Mouse (Mus musculus): ENCODE measurements around the gene Abhd8. TPM values are rescaled to one million over a fixed set of nuclear protein-coding genes. Genes with fewer than 3 reads are reported as not detected.

Gene Abhd8
- total and polyA plus RNA-seq, 2 experiments from 2014 or later, result 168 to 210 TPM

- peaks cover 6% of the 10 kb centered on the region; the same call in 1 of the 2 replicates for H3K4me1 ChIP-seq (ENCODE audit: insufficient read depth)
- no peaks in the 10 kb centered on the region for H3K9me3 ChIP-seq (ENCODE audit: low read length)
- no peak overlapping the region for H3K4me3 ChIP-seq (ENCODE audit: low read depth, low read length)
- H3K36me3 ChIP-seq (ENCODE audit: insufficient read depth), result peaks cover 3% of the 10 kb centered on the region; the same call in 1 of the 2 replicates
- ATAC-seq (no peak), DNase-seq (no peak)
- no peak overlapping the region for H3K4me2 ChIP-seq (ENCODE audit: low read depth)
- TF ChIP-seq CTCF (IDR thresholded peaks at IDR 0.05; ENCODE audit: low read depth), result no peak
- WGBS, result 95% methylated on average over 14 of the region's 14 CpGs
- no peaks in the 10 kb centered on the region for H3K27me3 ChIP-seq (ENCODE audit: insufficient read depth, low read length)
- no peak overlapping the region for H3K9ac ChIP-seq
- H3K27ac ChIP-seq (ENCODE audit: low read depth, low read length), result no peak overlapping the region
Observed at GRCm38 (mm10) chr8:71407441-71407840, 56.0 kb downstream of the Abhd8 start.

Other genes with a start within 250 kb of the Abhd8 start
- 31.4 and 35.2 TPM in 2 replicates for gene Myo9b, start 190.9 kb downstream of the Abhd8 start, total RNA-seq (2014; rRNA removed)
- gene Myo9b, start 190.9 kb downstream of the Abhd8 start, polyA plus RNA-seq (2015; fragmentation: Nextera tagmentation; extraction: Ambion mirVana), result 5.7 and 6.5 TPM in 2 replicates
- gene Haus8, start 190.7 kb downstream of the Abhd8 start, total RNA-seq (2014; rRNA removed), result 36.4 and 38.9 TPM in 2 replicates
- gene Haus8, start 190.7 kb downstream of the Abhd8 start, polyA plus RNA-seq (2015; fragmentation: Nextera tagmentation; extraction: Ambion mirVana), result 34.0 and 40.7 TPM in 2 replicates
- 148 and 195 TPM in 2 replicates for gene Use1, start 96.8 kb downstream of the Abhd8 start, total RNA-seq (2014; rRNA removed)
- gene Use1, start 96.8 kb downstream of the Abhd8 start, polyA plus RNA-seq (2015; fragmentation: Nextera tagmentation; extraction: Ambion mirVana), result 124 and 140 TPM in 2 replicates
- gene Ocel1, start 92.4 kb downstream of the Abhd8 start, total RNA-seq (2014; rRNA removed), result 14.3 and 16.2 TPM in 2 replicates
- gene Ocel1, start 92.4 kb downstream of the Abhd8 start, polyA plus RNA-seq (2015; fragmentation: Nextera tagmentation; extraction: Ambion mirVana), result 5.2 and 6.6 TPM in 2 replicates
- gene Nr2f6, start 81.7 kb downstream of the Abhd8 start, total RNA-seq (2014; rRNA removed), result 59.0 and 63.9 TPM in 2 replicates
- 26.0 and 28.9 TPM in 2 replicates for gene Nr2f6, start 81.7 kb downstream of the Abhd8 start, polyA plus RNA-seq (2015; fragmentation: Nextera tagmentation; extraction: Ambion mirVana)
- 3.5 and 5.6 TPM in 2 replicates for gene Ushbp1, start 67.9 kb downstream of the Abhd8 start, total RNA-seq (2014; rRNA removed)
- 4.2 and 4.5 TPM in 2 replicates for gene Ushbp1, start 67.9 kb downstream of the Abhd8 start, polyA plus RNA-seq (2015; fragmentation: Nextera tagmentation; extraction: Ambion mirVana)
- gene Babam1, start 66.8 kb downstream of the Abhd8 start, total RNA-seq (2014; rRNA removed), result 87.2 and 94.0 TPM in 2 replicates
- 98.9 and 107 TPM in 2 replicates for gene Babam1, start 66.8 kb downstream of the Abhd8 start, polyA plus RNA-seq (2015; fragmentation: Nextera tagmentation; extraction: Ambion mirVana)
- 0.81 and 2.8 TPM in 2 replicates for gene Ankle1, start 57.6 kb downstream of the Abhd8 start, total RNA-seq (2014; rRNA removed)
- 0.97 and 2.3 TPM in 2 replicates for gene Ankle1, start 57.6 kb downstream of the Abhd8 start, polyA plus RNA-seq (2015; fragmentation: Nextera tagmentation; extraction: Ambion mirVana)
- gene Mrpl34, start 1.3 kb upstream of the Abhd8 start, total RNA-seq (2014; rRNA removed), result 75.0 and 80.5 TPM in 2 replicates
- gene Mrpl34, start 1.3 kb upstream of the Abhd8 start, polyA plus RNA-seq (2015; fragmentation: Nextera tagmentation; extraction: Ambion mirVana), result 145 and 184 TPM in 2 replicates
- gene Dda1, start 5.5 kb upstream of the Abhd8 start, total RNA-seq (2014; rRNA removed), result 179 and 184 TPM in 2 replicates
- 274 and 283 TPM in 2 replicates for gene Dda1, start 5.5 kb upstream of the Abhd8 start, polyA plus RNA-seq (2015; fragmentation: Nextera tagmentation; extraction: Ambion mirVana)
- gene Ano8, start 22.3 kb upstream of the Abhd8 start, total RNA-seq (2014; rRNA removed), result 76.5 and 82.2 TPM in 2 replicates
- gene Ano8, start 22.3 kb upstream of the Abhd8 start, polyA plus RNA-seq (2015; fragmentation: Nextera tagmentation; extraction: Ambion mirVana), result 5.9 and 7.7 TPM in 2 replicates
- gene Gtpbp3, start 24.4 kb upstream of the Abhd8 start, total RNA-seq (2014; rRNA removed), result 23.6 and 33.6 TPM in 2 replicates
- gene Gtpbp3, start 24.4 kb upstream of the Abhd8 start, polyA plus RNA-seq (2015; fragmentation: Nextera tagmentation; extraction: Ambion mirVana), result 6.9 and 9.4 TPM in 2 replicates
- gene Plvap, start 48.1 kb upstream of the Abhd8 start, total RNA-seq (2014; rRNA removed), result 2.2 and 4.0 TPM in 2 replicates
- gene Plvap, start 48.1 kb upstream of the Abhd8 start, polyA plus RNA-seq (2015; fragmentation: Nextera tagmentation; extraction: Ambion mirVana), result 6.9 and 8.7 TPM in 2 replicates
- 0.48 TPM in 1 of 2 replicates, not detected in the other for gene Ccdc194, start 62.1 kb upstream of the Abhd8 start, total RNA-seq (2014; rRNA removed)
- gene Ccdc194, start 62.1 kb upstream of the Abhd8 start, polyA plus RNA-seq (2015; fragmentation: Nextera tagmentation; extraction: Ambion mirVana), result 0.08 and 0.16 TPM in 2 replicates
- gene Bst2, start 73.8 kb upstream of the Abhd8 start, total RNA-seq (2014; rRNA removed), result 10.1 and 17.8 TPM in 2 replicates
- 19.3 and 21.0 TPM in 2 replicates for gene Bst2, start 73.8 kb upstream of the Abhd8 start, polyA plus RNA-seq (2015; fragmentation: Nextera tagmentation; extraction: Ambion mirVana)
- 70.5 and 81.7 TPM in 2 replicates for gene Mvb12a, start 79.3 kb upstream of the Abhd8 start, total RNA-seq (2014; rRNA removed)
- 73.4 and 87.4 TPM in 2 replicates for gene Mvb12a, start 79.3 kb upstream of the Abhd8 start, polyA plus RNA-seq (2015; fragmentation: Nextera tagmentation; extraction: Ambion mirVana)
- gene Tmem221, start 95.2 kb upstream of the Abhd8 start, total RNA-seq (2014; rRNA removed), result 0.08 TPM in 1 of 2 replicates, not detected in the other
- 0.16 and 0.18 TPM in 2 replicates for gene Tmem221, start 95.2 kb upstream of the Abhd8 start, polyA plus RNA-seq (2015; fragmentation: Nextera tagmentation; extraction: Ambion mirVana)
- 0.08 TPM in 1 of 2 replicates, not detected in the other for gene Nxnl1, start 102.9 kb upstream of the Abhd8 start, total RNA-seq (2014; rRNA removed)
- gene Nxnl1, start 102.9 kb upstream of the Abhd8 start, polyA plus RNA-seq (2015; fragmentation: Nextera tagmentation; extraction: Ambion mirVana), result not detected in 2 replicates
- 106 and 133 TPM in 2 replicates for gene Slc27a1, start 105.2 kb upstream of the Abhd8 start, total RNA-seq (2014; rRNA removed)
- 74.8 and 102 TPM in 2 replicates for gene Slc27a1, start 105.2 kb upstream of the Abhd8 start, polyA plus RNA-seq (2015; fragmentation: Nextera tagmentation; extraction: Ambion mirVana)
- gene Pgls, start 128.5 kb upstream of the Abhd8 start, total RNA-seq (2014; rRNA removed), result 248 and 264 TPM in 2 replicates
- gene Pgls, start 128.5 kb upstream of the Abhd8 start, polyA plus RNA-seq (2015; fragmentation: Nextera tagmentation; extraction: Ambion mirVana), result 262 and 318 TPM in 2 replicates
- 3.4 and 11.1 TPM in 2 replicates for gene Fam129c, start 134.0 kb upstream of the Abhd8 start, total RNA-seq (2014; rRNA removed)
- gene Fam129c, start 134.0 kb upstream of the Abhd8 start, polyA plus RNA-seq (2015; fragmentation: Nextera tagmentation; extraction: Ambion mirVana), result 2.0 and 2.8 TPM in 2 replicates
- 84.3 and 85.6 TPM in 2 replicates for gene Colgalt1, start 147.3 kb upstream of the Abhd8 start, total RNA-seq (2014; rRNA removed)
- gene Colgalt1, start 147.3 kb upstream of the Abhd8 start, polyA plus RNA-seq (2015; fragmentation: Nextera tagmentation; extraction: Ambion mirVana), result 58.4 and 59.6 TPM in 2 replicates
- 84.8 and 89.2 TPM in 2 replicates for gene Unc13a, start 208.1 kb upstream of the Abhd8 start, total RNA-seq (2014; rRNA removed)
- 14.2 and 18.8 TPM in 2 replicates for gene Unc13a, start 208.1 kb upstream of the Abhd8 start, polyA plus RNA-seq (2015; fragmentation: Nextera tagmentation; extraction: Ambion mirVana)
- 5.2 and 7.3 TPM in 2 replicates for gene Jak3, start 212.6 kb upstream of the Abhd8 start, total RNA-seq (2014; rRNA removed)
- 2.8 and 4.4 TPM in 2 replicates for gene Jak3, start 212.6 kb upstream of the Abhd8 start, polyA plus RNA-seq (2015; fragmentation: Nextera tagmentation; extraction: Ambion mirVana)
- gene Insl3, start 225.6 kb upstream of the Abhd8 start, total RNA-seq (2014; rRNA removed), result 1.6 and 1.8 TPM in 2 replicates
- gene Insl3, start 225.6 kb upstream of the Abhd8 start, polyA plus RNA-seq (2015; fragmentation: Nextera tagmentation; extraction: Ambion mirVana), result 0.36 and 1.4 TPM in 2 replicates
- 0.24 and 0.92 TPM in 2 replicates for gene B3gnt3, start 238.1 kb upstream of the Abhd8 start, total RNA-seq (2014; rRNA removed)
- 0.44 and 0.49 TPM in 2 replicates for gene B3gnt3, start 238.1 kb upstream of the Abhd8 start, polyA plus RNA-seq (2015; fragmentation: Nextera tagmentation; extraction: Ambion mirVana)

Measured in forebrain, postnatal 0 days (tissue).